Mouse (Mus musculus): ENCODE data around the gene Sgsh.
"Not testable (repeated sequence)": the region's sequence is repeated elsewhere in the genome, so short reads cannot be mapped to it uniquely, and the experiment has no call there.

Sgsh gene

DNA sequence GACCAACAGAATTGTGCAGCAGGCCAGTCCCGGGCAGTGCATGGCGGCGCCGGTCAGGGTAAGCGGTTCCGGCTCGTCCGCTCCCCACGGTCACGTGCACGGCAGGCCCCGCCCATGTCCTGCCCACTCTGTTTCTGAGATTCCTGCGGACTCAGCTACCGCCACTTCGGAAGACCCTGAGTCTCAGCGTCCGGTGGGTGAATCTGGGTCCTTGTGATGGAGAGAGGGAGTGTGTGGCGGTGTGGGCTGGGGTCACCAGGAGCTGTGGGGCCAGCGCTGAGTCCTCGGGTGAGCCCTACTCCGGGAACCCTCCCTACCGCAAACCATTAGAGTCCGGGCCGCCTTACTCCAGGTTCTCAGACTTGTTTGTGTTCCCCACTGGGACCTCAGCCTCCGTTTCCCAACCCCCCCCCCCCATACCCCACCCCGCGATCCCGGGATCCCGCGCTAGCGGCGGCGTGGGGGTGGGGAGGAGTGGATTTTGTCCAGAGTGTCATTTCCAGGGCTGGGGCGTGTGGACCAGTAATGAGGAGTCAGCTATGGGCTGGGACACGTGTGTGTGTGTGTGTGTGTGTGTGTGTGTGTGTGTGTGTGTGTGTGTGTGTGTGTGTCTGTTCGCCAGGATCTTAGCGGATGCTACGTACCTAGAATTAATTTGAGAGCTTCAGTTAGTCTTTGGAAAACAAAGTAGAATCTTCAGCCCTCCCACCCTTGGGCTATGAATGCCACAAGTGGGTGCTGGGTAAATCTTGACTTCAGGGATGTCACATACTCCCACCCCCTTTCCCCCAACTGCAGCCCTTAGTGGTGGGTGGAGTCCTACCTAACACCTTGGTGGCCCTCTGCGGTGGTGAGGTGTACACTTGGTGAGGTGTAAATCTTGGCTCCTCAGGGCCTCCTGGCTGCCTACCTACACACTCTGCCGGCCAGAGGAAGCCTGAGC is at the start of gene Sgsh, which contains the start of gene Slc26a11:
Gene Sgsh, minus strand, starts transcription at position 94 of the 943 bp plus-strand sequence.
Gene Slc26a11, plus strand, starts transcription at position 115 of the 943 bp plus-strand sequence.
- DNase-seq (ENCODE audit: low spot score in 2 of 2) = peak; percentile 85 to 91

DNA sequence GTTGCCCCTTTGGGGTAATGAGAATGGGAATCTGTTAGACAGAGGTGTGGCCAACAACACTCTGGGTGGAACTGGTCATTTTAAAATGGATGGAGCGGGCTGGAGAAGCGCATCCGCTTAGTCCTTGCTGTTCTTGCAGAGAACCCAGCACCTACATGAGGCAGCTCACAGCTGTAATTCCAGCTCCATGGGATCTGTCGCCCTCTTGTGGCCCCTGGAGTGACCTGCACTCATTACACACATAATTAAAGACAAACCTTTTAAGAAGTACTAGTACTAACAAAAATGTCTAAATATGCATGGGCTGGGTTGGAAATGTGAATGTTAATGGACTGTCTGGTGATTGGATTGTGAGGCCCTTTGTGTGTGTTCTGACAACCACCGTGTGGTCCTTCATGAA is 49.3 kb upstream of the Sgsh start:
- no peak for DNase-seq (ENCODE audit: low spot score in 2 of 2)

DNA sequence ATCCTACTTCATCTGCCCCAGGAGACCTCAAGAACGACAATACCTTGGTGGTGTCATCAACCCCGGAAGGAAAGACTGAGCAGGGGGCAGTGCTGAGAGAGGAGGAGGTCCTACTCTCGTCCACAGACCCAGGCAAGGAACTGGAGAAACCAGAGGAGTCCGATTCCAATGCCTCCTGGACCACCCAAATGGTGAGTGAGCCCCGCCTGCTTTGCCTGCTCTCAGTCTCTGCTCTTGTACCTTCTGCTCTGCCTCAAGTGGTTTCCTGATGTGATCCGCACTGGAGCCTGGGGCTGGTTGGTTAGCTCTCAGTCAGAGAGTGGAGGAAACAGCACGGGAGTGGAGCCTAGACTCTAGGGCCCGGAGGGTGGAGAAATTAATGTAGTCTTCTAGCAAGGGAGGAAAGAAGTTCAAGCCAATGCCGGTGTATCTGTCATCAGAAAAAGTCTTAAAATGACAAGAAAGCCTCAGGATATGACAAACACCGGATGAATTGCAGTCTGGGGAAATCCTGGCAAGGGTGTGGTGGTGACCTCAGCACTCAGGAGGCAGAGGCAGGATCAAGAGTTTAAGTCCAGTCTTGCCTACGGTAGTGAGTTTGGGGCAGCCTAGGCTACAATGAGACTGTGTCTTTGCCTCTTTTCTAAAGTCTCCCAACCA is 47.3 kb upstream of the Sgsh start:
- no peak for DNase-seq (ENCODE audit: low spot score in 2 of 2)

DNA sequence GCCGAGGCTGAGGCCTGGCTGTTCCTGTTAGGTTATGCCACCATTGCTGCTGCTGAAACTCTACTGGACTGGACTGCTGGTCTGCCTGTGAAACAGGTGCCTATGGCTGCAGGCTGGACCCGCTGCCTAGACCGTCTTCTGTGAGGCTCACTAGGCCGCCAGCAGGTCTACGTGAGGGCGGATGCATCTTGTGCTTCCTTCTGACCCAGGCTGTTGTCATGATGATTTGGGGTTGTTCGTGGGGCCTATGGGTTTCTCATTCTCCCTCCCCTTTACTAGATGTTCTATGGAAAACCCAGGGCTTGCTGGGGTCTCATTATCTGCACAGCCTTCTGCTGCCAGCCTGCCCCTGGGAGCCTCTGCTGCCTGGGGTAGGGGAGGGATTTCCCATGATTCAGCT is 41.1 kb upstream of the Sgsh start:
- no peak for DNase-seq (ENCODE audit: low spot score in 2 of 2)

DNA sequence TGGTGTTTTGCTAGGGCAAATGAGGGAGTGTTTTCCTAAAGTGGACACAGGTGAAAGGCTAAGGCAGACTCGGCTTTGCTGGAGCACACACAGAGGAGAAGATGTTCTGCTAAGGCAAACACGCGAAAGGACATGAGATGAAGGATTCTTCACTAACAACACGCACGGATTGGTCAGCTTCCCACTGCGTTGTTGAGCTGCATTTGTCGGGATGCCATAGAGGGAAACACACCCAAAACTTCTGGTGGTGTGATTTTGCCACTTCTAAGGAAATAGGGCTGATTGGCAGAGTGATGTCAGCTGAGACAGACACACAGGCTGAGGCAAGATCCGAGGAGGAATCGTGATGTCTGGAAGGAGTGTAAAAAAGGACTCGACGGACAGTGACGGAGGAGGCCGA is 40.6 kb upstream of the Sgsh start:
- no peak for DNase-seq (ENCODE audit: low spot score in 2 of 2)

DNA sequence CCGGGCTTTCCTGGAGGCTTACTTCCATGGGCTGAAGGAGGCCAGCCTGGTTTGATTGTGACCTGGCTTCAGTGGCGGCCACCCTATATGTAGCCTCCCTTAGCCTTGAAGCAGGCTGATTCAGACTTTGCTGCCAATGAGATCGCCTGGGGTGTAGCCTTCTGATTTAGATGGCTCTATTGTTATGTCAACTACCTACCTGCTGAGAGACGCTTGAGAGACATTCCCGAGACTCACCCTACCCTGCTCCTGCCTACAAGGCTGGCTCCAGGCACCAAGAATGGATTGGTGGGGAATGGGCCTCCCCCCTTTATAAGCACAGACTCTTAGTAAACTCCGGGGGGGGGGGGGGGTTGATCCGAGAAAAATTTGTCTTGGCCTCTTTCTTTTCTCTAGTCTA is 40.1 kb upstream of the Sgsh start:
- DNase-seq (ENCODE audit: low spot score in 2 of 2) = no peak

DNA sequence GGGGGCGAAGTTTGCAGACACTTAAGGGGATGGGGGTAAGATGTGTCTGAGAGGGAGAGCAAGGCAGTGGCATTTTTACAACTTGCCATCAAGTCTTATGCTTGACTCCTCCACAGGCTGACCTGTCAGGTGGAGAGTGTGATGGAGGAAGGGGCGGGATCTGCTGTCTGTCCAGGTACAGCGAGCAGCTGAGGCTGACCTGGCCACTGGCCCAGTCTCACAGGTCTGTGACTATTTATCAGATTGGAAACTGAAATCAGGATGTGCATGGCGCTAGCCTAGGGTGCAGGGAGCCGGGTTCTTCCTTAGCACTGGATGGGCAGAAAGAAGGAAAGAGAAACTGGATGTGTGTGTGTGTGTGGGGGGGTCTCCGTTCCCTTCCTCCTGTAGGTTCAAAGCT is 38.9 kb upstream of the Sgsh start:
- no peak for DNase-seq (ENCODE audit: low spot score in 2 of 2)

DNA sequence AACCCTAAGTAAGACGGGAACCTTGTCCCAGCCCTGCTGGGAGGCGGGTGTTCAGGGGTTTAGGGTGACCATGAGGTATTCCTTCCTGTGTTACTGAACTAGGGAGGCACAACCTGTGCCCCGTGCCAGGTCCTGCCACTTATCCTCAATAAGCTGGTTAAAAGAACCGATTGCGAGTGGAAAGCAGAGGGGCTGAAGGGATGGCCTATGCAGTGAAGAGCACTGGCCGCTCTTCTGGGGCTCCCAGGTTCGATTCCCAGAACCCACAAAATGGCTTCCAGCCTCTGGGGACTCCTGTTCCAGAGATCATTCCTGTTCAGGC is 38.1 kb upstream of the Sgsh start:
- DNase-seq (ENCODE audit: low spot score in 2 of 2) = no peak

DNA sequence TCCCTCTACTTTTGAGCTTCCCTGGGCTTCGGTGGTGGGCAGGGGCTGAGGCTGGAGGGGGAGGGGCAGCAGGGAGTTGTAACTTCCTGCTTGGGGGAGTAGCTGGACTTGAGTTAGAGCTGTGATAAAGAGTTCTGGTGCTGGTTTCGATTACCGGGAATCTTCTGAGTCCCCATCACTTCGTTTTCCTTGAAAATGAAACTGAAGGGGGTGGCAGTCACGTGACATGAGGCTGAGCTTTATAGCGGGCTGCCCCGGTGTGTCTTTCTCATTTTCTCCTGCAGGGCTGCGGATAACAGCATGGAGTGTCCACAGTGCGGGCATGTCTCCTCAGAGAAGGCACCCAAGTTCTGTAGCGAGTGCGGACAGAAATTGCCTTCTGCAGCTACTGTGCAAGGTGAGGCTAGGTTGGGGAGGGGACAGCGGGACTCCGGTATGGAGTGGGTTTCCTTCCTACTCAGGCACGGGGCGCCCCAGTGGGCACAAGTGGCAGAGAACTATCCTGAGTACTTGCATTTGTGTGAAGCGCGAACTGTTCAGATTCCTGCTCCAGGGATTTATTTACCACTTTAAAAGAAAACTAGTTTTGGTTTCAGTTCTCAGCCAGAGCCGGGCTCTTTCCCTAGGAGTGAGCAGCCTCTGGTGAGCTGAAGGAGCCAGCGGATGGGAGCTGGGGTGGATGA is 37.6 kb upstream of the Sgsh start, which contains the start of gene Rnf213:
Gene Rnf213, plus strand, starts transcription at position 301 of the 683 bp plus-strand sequence.
- peak; percentile 52 to 68 for DNase-seq (ENCODE audit: low spot score in 2 of 2)

DNA sequence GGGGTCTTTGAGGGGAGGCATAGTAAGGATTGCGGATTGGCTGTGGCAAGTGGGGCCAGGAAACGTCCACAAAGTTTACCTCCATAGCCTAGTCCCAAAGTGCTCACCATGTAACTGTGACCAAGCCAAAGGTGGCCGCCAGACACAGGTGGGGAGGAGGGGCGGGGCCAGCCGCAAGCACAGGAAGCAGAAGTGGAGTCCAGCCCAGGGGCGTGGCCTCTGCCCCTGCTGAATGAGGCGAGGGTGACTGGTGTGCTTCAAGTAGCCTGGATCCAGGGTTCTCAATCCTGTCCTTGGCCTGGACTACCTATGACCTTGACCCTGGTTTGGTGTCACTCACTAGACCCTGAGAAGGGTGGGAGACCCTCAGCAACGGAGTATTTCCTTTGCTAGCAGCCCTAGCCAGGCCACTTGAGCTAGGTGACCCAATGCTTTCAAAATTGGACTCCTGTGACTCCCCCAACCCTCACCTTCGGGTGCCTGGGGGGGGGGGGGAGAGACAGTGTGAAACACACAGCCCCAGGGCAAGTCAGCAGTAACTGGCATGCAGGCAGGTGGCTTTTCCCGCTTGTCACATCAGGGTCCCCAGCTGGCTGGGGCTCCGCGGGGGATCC is 36.8 kb upstream of the Sgsh start:
- peak; percentile 68 to 79 for DNase-seq (ENCODE audit: low spot score in 2 of 2)

DNA sequence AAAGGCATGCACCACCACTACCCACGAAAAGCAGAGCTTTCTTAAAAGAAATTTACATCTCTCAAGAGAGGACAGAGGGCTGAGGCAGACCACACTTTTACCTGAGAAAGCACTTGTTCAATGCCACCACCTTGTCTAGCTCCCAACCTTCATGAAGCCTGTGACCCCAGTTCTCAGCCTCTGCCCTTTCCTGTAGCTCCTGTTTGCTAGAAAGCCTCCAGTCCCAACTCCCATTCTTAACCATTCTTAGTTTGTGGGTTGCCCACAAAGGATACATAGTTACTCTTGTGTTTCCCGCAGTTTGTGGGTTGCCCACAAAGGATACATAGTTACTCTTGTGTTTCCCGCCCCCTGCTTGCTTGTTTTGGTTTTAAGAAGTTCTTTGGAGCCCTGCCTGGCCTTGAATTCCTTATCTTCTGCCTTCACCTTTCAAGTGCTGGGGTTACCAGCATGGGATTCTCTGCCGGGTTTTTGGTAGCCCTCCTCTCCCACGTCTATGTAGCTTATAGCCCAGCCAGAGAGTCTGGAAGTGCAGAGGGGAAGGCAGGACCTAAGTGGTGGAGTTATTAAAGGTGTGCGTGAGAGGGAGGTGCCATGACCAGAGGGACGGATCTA is 36.2 kb upstream of the Sgsh start:
- DNase-seq (ENCODE audit: low spot score in 2 of 2) = no peak

DNA sequence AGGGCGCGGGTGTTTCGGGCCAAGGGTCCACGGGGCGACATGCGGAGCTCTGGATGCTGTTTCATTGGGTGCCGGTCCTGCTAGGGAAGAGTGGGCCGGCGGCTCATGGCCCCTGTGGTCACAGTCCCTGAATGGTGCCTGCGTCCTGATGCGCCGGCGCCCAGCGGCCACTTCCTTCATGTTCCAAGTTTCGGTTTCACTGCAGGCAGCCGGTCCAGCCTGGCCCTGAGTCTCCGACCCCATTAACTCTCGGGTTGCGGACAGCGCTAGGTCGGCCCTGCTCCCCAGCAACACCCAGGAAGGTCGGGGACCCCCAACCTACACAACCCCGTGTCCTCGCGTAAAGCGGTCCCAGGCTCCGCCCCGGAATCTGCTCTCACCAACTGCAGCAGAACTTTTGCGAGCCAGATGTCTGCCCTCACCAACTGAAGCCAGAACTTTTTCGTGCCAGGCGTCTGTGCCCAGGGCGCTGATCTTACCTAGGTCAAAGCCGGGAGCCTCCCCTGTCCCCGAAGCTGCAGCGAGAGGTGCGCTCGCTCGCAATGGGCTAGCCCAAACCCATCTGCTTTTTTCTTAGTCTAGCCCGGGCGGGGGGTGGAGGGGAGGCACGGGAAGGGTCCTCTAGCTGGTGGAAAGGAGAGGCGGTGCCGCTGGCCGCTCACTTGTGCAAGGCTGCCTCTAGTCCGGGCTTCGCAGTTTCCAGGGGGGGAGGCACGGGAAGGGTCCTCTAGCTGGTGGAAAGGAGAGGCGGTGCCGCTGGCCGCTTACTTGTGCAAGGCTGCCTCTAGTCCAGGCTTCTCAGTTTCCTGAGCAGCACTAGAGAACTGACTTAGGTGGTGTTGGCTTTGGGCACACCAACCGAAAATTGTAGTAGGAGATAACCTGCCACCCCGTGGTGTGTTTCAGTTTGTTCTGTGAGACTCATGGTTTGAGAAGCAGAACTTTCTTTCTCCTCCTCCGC is 35.2 kb upstream of the Sgsh start:
- DNase-seq (ENCODE audit: low spot score in 2 of 2) = peak; percentile 72 to 76

DNA sequence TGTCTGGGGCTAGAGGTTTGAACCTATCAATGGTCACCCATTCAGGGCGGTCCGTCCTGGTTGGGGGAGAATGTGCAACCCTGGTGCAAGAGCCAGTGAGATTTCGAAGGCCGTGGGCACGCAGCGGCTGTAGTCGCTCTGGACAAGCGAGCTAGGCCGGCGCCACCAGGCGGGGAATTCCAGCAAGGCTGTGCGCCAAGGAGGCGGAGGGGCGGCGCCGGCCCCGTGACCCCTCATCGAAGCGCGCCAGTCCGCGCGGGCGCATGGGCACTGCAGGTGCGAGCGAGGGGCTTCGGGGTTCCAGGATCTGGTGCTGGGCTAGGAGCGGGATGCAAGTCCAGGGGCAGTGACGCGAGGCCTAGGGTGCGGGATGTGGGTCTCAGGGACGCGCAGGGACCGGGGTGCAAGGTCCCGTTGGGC is 34.5 kb upstream of the Sgsh start:
- DNase-seq (ENCODE audit: low spot score in 2 of 2) = peak; percentile 62 to 83

DNA sequence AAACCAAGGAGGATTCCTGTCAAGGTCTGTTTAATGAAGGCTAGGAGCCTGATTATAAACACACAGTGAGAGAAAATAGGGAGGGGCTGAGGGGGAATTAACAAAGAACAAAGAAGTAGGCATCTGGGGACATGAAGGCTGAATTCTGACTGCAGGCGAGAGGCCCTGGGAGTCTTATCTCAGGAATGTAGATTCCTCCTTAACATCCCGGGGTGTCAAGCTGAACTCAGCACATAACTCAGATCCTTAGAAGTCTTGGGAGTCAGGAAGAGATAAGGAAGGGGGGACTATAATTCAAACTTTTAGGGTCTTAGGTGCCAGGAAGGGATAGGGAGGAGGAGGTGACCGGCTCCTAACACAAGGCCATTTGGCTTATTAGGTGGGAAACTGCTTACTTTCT is 31.9 kb upstream of the Sgsh start:
- DNase-seq (ENCODE audit: low spot score in 2 of 2) = not testable (repeated sequence)

DNA sequence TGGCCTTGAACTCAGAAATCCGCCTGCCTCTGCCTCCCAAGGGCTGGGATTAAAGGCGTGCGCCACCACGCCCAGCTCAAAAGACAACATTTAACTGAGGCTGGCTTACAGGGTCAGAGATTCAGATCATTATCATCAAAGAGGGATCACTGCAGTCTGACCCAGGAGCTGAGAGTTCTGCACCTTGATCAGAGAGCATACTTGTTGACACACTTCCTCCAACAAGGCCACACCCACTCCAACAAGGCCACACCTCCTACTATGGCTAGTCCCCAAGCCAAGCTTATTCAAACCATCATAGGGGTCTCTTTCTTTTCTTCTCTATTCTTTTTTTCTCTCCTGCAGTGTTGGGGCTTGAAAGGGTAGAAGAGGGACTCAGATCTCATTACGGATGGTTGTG is 31.0 kb upstream of the Sgsh start:
- no peak for DNase-seq (ENCODE audit: low spot score in 2 of 2)

DNA sequence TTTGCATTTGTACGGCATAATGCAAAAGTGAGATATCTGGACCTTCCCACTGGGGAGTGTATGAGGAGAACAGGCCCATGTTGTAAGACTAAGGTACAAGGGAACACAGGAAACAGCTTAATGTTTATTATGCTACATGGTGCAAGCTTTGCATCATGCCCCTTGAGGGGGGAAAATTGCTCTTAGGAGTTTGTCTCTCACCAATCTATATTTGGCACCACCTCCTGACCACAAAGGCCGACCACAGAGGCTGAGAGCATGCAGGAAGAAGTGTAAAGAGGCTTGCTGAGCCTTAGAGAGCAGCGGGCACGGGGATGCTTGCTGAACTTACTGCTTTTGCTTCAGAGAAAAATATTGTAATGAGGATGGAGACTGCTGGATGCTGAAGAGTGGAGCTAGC is 29.6 kb upstream of the Sgsh start:
- no peak for DNase-seq (ENCODE audit: low spot score in 2 of 2)

DNA sequence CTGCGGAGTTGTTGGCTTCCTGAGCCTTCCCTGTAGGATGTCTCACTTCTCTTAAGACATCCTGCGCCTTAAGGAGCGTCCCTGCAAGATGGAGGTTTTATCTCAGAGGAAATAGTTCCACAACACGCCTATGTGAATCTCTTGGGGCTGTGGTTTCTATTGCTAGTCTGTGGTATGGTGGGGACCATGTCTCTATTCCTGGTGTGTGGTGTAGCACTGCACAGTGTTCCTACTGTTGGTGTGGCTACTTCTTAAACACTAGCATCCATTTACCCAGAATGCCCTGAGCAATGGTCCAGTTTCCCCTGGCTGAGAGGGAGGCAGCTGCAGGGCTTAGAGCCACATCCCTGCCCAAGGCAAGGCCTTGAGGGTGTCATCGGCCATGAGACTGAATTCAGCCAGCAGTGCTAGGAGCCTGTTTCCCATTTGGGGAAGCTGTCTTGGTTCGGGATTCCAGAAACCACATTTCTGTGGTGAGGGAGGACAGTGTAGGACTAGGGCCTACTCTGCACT is 27.1 kb upstream of the Sgsh start:
- DNase-seq (ENCODE audit: low spot score in 2 of 2) = no peak

DNA sequence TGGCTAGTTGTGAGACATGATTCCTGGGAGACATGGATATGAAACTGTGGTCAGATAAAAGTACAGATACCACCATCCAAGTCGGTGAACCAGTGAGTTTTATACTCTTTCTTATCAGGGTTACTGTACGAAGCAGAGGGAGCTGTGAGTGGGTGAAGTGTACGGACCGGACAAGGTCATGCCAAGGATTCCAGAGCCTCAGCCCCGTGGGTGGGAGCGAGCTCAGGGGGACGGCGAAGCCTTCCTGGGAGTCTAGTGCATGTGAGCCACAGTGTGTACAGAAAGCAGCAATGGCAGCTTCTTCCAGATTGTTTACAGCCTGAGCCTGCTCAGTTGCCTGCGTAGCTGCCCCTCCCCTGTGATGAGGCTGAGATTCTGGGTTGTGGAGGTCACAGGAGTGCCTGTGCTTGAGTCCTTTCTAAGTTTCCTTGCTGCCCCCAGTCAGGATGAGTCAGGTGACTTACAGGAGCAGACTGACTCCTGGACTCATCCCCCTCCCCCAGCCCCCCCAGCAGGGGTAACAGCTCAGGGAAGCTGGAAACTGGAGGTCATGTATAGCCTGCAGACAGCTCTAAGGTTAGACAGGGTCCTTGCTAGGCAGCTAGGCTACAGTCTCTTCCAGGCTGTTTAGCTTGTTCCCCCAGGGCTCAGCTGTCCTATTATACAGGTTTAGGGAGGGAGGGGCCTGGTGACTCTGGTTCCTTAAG is 26.4 kb upstream of the Sgsh start:
- DNase-seq (ENCODE audit: low spot score in 2 of 2) = no peak

DNA sequence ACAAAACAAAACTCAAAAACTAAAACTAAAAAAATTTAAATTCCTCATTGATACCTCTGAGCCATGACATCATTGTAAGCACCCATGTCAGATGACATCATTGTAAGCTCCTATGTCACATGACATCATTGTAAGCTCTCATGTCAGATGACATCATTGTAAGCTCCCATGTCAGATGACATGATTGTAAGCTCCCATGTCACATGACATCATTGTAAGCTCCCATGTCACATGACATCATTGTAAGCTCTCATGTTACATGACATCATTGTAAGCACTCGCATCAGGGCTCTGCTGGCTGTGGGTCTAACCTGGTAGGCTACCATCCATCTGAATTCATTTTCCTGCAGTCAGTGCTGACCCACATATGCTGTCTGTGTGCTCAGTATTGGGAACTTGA is 23.2 kb upstream of the Sgsh start:
- no peak for DNase-seq (ENCODE audit: low spot score in 2 of 2)

DNA sequence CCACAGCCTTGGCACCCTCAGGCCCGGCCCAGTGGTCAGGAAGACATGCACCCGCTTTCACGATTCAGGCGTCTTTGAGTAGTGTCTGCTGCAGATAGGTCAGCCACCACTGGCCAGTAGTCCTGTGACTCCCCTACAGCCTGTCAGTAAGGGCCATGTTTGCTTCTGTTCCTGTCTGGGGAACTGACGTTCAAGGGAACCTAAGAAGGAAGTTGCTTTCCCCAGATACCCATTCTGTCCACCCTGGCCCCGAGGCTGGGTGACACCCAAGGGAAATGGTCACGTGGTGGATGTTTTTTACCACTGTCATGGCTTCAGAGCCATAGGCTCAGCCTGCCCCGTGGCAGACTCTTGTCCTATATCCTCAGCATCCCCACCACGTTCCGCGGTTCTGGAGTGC is 22.0 kb upstream of the Sgsh start:
- DNase-seq (ENCODE audit: low spot score in 2 of 2) = no peak

All from urinary bladder, postnatal 36 days (tissue).